Mouse (Mus musculus) ES-E14 (cell line): ENCODE results near the gene Arhgef10l.

Experiments
- CHD2 ChIP-seq: IDR thresholded peaks from 2 replicates; pipeline ENCODE4 v1.6.1; 2014; ENCODE audit warnings: mild to moderate bottlenecking, low read depth, low read length, inconsistent platforms
- HCFC1 ChIP-seq: IDR thresholded peaks from 2 replicates; pipeline ENCODE4 v1.6.1; 2012; ENCODE audit warnings: low read length, inconsistent platforms, borderline replicate concordance; ENCODE audit not compliant: insufficient read depth
- MAFK ChIP-seq: IDR thresholded peaks from 2 replicates; pipeline ENCODE4 v1.6.1; 2014; ENCODE audit warnings: mild to moderate bottlenecking, low read depth, low read length, inconsistent platforms; ENCODE audit not compliant: insufficient read depth
- ZC3H11A ChIP-seq: IDR thresholded peaks from 2 replicates; pipeline ENCODE4 v1.6.1; 2012; ENCODE audit warnings: low read depth, mild to moderate bottlenecking, inconsistent platforms, low read length, borderline replicate concordance
- ZNF384 ChIP-seq: IDR thresholded peaks from 2 replicates; pipeline ENCODE4 v1.6.1; 2012; ENCODE audit warnings: low read depth, low read length, inconsistent platforms

DNA sequence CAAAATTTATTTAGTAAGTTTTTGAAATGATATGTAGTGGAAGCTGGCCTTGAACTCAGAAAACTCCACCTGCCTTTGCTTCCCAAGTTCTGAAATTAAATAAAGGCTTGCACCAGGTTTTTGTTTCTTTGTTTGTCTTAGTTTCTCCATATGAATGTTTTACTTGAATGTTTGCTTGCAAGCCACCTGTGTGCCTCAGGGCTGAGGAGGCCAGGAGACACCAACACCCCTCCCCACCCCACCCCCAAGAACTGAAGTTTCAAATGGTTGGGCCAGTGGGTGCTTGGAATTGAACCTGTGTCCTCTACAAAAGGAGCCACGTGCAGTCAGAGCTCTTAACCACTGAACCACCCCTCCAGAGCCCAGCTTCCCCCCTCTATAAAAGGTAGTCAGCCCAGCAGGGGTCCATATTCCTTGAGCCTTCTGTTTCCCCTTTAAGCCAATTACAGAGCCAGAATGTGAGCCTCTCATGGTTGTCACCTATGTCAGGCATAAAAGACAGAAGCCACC lies 28.8 kb upstream of the Arhgef10l start:
- no peak for TF ChIP-seq MAFK
- TF ChIP-seq ZNF384 = no peak
- no peak for TF ChIP-seq ZC3H11A
- TF ChIP-seq CHD2 = no peak
- TF ChIP-seq HCFC1 = no peak
